ENCODE assay signal across 9 mouse cellular contexts in genomic region chr1:70270139-70270538, GRCm38 (mm10).
DNase-seq lines count a peak whose midpoint lies in the region; ATAC-seq and TF ChIP-seq lines count a peak whose summit lies in the region.
"Had no signal": no experiment of that assay in that cellular context is flagged by ENCODE, and none has a peak within 500 bp of the region (broad histone marks: within the 10 kb centered on the region; RNA-seq: fewer than 3 reads in every experiment).

No protein-coding gene starts in this region.

- no peak for ATAC-seq in heart, embryonic 11.5 days (replicated peaks; ENCODE audit: insufficient number of reproducible peaks, low FRiP score, low TSS enrichment)

- H3K4me2 ChIP-seq in heart, embryonic 11.5 days: no peak overlapping the region

- WGBS in heart, embryonic 11.5 days (ENCODE audit: insufficient replicate concordance): 12% methylated on average over 8 of the region's 8 CpGs

- no peak overlapping the region for H3K4me3 ChIP-seq in heart, embryonic 11.5 days (ENCODE audit: low read depth, low read length)
- H3K4me3 ChIP-seq in cortical plate, adult 2 months (ENCODE audit: insufficient read depth, low read length): no peak overlapping the region

- H3K9ac ChIP-seq in heart, embryonic 11.5 days (ENCODE audit: low read depth, low read length): no peak overlapping the region

- no peaks in the 10 kb centered on the region for H3K27me3 ChIP-seq in heart, embryonic 11.5 days (ENCODE audit: control insufficient read depth, insufficient read depth, low read length)

- peak; percentile 5 for DNase-seq in heart, postnatal 4 days
- DNase-seq in right cerebral cortex, adult 2 months (ENCODE audit: low spot score in 2 of 2): peak; percentile 26 to 51
- no peak for DNase-seq in right cerebral cortex, postnatal 25 days
- DNase-seq in thymus, postnatal 25 days: peak; percentile 8
- DNase-seq in heart, adult 9 months (ENCODE audit: low spot score in 2 of 2): no peak
- DNase-seq in lung, postnatal 25 days (ENCODE audit: low spot score): no peak
- DNase-seq: lung, postnatal 4 days had no signal

- no peaks in the 10 kb centered on the region for H3K9me3 ChIP-seq in heart, embryonic 11.5 days (replicated peaks; ENCODE audit: control insufficient read depth, low read length)

- no peaks in the 10 kb centered on the region for H3K4me1 ChIP-seq in heart, embryonic 11.5 days (ENCODE audit: control insufficient read depth, insufficient read depth, low read length)
- H3K4me1 ChIP-seq in cortical plate, adult 2 months (ENCODE audit: control insufficient read depth, insufficient read depth, low read length): no peaks in the 10 kb centered on the region

- peak; percentile 30; the same call in 1 of the 2 replicates for TF ChIP-seq CTCF in cortical plate, adult 2 months (IDR thresholded peaks at IDR 0.05; ENCODE audit: extremely low read depth, insufficient read depth, low read length)

- no peaks in the 10 kb centered on the region for H3K36me3 ChIP-seq in heart, embryonic 11.5 days (ENCODE audit: control insufficient read depth, insufficient read depth, low read length)

- H3K27ac ChIP-seq in heart, embryonic 11.5 days (ENCODE audit: low read depth, low read length): no peak overlapping the region
- no peak overlapping the region for H3K27ac ChIP-seq in cortical plate, adult 2 months (ENCODE audit: insufficient read depth, low read length)

- no peak for TF ChIP-seq POLR2A in cortical plate, adult 2 months (IDR thresholded peaks at IDR 0.05; ENCODE audit: extremely low read depth, insufficient read depth, low read length)

Comparison
In these comparisons a context has a peak if more than half of its experiments do, and no peak if none do; other contexts are left out.
1. DNase-seq: peak in heart, postnatal 4 days (single experiment), right cerebral cortex, adult 2 months (2 of 2) and thymus, postnatal 25 days (single experiment); none in right cerebral cortex, postnatal 25 days (single experiment), heart, adult 9 months (0 of 2) and lung, postnatal 25 days (single experiment).